Mouse (Mus musculus) spleen, adult 12 weeks (tissue): ENCODE data around the gene Zfp706.
"Not testable (repeated sequence)": the region's sequence is repeated elsewhere in the genome, so short reads cannot be mapped to it uniquely, and the experiment has no call there.

Source experiments
- DNase-seq: peaks from one replicate; pipeline ENCODE4 v3.0.0; 2022; ENCODE audit warnings: low spot score

The Zfp706 gene

DNA sequence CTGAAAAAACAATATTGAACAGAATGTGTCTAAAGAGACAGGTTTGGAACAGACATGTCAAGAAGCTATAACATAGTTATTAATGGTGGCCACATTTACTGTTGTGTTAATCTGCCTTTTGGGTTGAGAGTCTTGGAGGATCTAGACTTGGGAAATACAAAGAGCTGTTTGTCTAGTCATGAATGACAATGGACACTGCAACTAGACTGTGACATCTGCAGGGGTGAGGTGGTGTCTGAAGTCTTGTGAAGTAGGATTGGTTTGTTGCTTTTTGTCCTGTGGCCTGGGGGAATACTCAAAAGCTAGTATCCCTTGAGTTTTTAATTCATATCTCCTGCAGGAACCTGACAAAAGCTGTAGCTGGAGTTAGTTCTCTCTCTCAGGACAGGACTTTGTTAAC, 973 bp upstream of the Zfp706 start:
- no peak for DNase-seq

DNA sequence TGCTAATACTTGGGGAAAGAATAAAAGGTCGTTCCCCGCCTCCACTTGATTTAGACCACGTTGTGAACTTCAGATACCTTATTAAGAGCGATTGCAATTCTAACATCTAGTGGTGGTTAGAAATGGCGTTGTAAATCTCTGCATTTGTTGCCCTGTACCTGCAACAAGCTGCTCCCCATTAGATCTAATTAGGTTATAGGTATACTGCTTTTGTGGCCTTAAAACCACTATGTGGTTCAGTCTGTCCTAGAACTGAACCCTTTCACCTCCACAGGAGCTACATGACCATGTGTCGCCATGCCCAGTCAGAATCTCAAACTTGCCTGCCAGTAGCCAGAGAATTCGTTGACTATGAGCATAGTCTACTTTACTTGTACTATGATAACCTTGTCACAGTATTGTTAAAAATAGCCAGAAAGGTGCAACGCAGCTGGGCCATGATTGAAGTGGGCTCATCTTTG, 416 bp upstream of the Zfp706 start:
- DNase-seq, result no peak

DNA sequence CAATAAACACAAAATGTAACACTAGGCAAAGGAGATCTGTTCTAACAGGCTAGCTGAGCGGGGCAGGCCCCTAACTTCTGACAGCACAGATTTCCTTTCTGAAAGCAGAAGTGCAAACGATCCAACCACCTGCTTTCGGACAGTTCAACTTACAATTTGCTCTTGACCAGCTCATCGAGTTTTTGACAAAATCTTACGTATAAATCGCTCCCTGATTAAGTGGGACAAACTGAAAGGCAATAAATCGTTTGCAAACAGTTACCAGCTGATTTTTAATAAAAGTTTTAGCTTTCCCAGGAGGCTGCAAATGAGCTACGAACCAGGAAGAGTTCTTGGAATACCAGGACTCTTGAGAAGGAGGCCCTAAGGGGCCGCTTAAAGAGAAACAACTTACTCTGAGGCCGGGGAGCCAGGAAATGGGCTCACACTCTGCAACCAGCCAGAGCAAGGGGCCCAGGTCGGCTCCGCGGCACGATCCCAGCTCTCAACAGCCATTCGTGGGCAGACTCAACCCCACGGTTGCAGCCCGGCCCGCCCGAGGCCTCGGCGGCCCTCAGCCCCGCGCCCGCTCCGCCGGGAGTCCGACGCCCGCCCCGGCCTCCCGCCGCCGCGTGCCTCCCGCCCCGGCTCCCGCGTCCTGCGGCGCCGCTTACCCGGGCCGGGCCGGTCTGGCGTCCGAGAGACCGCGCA, 953 bp downstream of the Zfp706 start:
- peak; percentile 40 for DNase-seq

DNA sequence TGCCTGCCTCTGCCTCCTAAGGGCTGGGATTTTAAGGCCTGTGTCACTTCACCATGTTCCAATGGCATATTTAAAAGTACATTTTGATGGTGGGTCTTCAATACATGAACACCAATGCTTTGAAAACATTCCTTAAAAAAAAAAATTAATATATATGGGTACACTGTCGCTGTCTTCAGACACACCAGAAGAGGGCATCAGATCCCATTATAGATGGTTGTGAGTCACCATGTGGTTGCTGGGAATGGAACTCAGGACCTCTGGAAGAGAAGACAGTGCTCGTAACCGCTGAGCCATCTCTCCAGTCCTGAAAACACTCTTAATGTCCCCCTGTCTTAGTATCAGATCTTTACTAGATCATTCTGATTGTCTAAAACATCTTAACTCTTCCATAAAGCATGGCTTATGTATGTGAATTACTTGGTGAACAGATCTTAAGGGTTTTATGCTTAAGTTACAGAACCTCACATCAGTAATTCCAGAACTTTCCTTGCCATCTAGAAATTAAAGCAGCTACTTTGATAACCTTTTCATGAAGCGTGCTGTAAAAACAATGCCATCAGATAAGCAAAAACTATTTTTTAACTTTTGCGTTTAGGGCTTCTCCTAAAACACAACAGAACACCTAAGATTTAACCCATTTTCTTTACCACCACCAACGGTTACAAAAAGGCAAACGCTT, 1.6 kb downstream of the Zfp706 start:
- no peak for DNase-seq

DNA sequence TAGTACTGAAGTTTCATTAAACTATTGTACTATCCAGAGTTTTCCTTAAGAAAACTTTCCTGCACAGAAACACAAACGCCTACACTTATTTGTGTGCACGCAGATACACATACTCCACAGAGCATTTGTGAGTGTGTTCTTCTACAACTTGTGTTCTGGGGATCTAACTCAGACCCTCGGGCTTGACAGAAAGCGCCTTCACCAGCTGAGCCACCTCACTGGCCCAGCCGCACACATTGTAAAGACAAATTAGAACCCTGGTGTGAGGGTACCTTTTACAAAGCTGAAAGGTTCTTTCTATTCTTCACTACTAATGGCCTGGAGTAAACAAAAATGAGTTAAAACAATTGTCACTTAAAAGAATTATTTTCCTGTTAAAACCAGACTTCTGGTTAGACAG, 2.7 kb downstream of the Zfp706 start:
- DNase-seq, result no peak

DNA sequence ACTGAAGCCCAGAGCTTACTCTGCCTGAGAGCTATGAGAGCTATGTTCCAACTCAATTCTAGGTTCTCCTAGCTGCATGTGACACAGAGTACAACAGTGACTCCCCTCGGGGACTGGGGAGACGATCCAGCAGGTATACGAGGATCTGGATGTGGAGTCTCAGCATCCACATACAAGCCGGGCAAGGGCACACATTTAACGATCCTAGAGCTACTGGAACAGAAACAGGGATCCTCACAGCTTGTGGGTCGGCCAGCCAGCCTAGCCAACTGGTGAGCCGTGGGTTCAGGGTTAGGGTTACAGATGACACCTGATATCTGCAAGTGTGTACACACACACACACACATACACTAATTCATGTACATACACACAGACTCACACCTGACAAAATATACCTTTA, 5.3 kb downstream of the Zfp706 start:
- no peak for DNase-seq

DNA sequence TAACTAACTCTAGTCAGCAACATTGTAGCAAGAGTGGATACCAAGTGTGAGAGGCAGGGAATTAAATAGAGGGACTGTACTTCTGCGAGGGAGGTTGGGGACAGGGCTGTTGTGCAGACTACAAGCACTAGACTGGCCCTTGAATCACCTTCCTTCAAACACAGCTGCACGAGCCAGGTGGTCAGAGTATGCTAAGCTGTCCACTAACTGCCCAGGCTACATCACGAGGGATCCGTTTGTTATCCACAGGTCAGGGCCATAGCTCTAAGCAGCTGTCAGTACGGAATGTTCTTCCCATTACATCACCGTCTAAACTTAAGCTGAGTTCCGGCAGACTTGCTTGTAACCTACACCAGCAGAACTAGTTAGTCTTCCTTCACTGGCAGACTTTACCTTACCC, 8.0 kb downstream of the Zfp706 start:
- not testable (repeated sequence) for DNase-seq

GRCm38 (mm10) chr15:36995166-36995565, 12.4 kb downstream of the Zfp706 start:
- no peak for DNase-seq

GRCm38 (mm10) chr15:36994665-36995064, 12.9 kb downstream of the Zfp706 start:
- DNase-seq, result no peak

DNA sequence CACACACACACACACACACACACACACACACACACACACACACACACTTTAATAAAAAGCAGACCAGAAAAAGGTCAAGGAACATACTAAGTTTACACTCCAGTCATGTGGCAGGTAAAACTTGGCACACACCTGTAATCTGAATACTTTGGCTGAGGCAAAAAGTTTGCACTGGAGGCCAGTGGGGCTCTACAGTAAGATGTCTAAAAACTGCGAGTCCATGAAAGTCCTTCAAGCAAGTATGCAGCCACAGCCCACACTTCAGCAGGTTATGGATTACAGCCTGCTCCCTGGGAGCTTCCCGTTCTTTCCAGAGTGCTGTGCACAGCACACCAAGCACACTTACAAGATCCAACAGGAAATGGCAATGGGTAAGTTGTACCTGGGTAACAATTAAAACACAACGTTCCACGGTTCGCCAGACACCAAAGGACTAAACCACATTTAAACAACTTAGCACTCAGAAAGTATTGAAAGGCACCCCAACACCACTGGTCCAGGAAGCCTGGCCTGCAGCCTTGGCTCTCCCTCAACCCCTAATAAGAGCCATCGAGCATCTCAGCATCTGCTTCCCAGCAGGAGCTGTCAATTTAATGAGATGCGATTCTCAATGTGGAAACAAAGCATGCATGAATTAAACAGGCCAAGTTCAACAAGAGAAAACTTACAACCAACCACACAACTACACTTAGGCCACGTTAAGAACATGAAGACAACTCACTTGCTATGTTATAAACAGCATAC, 14.0 kb downstream of the Zfp706 start:
- DNase-seq, result no peak

- no peak for DNase-seq
Measured at GRCm38 (mm10) chr15:36991353-36991752, 16.2 kb downstream of the Zfp706 start.

- DNase-seq, result no peak
Measured at GRCm38 (mm10) chr15:36989922-36990321, 17.7 kb downstream of the Zfp706 start.

GRCm38 (mm10) chr15:36988718-36989115, 18.9 kb downstream of the Zfp706 start:
- DNase-seq, result no peak

GRCm38 (mm10) chr15:36987976-36988717, 19.4 kb downstream of the Zfp706 start:
- no peak for DNase-seq

GRCm38 (mm10) chr15:36987211-36987877, 20.2 kb downstream of the Zfp706 start:
- no peak for DNase-seq

GRCm38 (mm10) chr15:36985567-36985925, 22.0 kb downstream of the Zfp706 start:
- DNase-seq, result no peak

GRCm38 (mm10) chr15:36984921-36985566, 22.5 kb downstream of the Zfp706 start:
- DNase-seq, result no peak

DNA sequence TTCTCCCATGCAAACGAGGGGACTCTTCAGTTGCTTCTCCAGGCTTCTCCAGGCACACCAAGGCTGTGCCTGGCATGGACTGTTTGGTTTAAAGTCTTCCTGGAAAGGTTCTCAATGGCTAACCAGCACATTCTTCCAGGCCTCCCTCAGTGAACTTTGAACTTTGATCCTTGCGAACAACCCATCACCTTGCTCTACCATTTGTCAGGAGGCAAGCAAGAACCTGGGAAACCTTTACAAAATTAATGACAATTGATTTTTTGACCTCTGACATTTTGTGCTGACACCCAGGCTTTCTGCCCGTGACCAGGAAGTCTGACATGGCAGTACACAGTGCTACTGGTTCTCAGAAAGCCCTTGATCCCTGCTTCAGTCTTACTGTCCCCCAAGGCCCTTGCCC, 24.1 kb downstream of the Zfp706 start:
- DNase-seq, result no peak

DNA sequence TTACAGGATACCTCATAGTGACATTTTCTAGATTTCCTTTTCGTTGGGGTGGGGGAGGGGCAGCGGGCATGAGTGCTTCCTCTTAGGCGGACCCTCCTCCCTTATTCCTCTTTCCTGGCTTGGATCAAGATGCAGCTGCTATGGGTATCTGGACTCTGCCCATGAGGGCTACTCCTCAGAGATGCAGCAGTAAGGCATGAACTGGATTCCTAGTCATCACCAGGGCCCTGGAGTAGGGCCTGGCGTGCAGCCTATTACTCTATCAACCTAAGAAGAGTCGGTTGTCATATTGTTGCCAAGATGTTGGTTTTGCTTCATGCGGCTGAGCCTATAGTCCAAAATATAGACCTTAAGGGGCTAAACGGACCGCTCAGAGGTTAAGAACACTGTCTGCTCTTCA, 27.3 kb downstream of the Zfp706 start:
- DNase-seq, result no peak

DNA sequence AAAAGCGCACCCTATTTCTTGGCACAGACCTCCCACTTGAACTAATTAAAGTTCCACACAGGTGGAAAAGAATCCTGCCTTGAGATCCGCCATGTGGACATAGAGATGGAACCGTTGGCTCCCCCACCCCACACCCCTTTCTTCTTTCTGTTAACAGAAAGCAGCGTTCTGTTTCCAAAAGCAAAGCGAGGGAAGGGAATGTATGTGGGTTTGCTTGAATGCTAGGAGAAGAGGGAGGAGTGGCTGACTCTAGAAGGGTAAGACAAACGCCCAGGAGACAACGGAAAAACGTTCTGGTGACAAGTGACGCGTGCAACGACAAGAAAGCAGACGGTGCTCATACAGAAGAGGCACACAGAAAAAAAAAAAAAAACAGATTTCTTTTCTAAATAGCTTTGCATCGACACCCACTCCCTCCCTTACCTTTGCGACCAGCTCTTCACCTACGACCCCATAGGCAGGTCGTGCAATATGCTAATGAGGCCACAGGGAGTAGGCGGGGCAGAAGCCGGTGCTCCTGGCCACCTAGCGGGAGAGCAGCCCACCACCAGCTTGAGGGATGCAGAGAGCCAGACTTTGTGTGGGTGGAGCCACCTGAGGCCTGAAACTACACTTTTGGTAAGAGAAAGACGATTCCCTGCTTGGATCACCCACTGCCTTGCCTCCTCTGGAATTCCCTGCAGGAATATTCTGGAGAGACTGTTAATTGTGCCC, 27.9 kb downstream of the Zfp706 start:
- DNase-seq, result peak; percentile 26

GRCm38 (mm10) chr15:36979159-36979487, 28.4 kb downstream of the Zfp706 start:
- DNase-seq, result no peak
